Mouse (Mus musculus) myocyte (in vitro differentiated cells): ENCODE measurements around the gene Frmd8.

ENCODE experiments used
- MYOG ChIP-seq, 3 experiments: IDR thresholded peaks; one replicate each; pipeline ENCODE4 v1.6.1; 2011; ENCODE audit warnings: control low read depth in 2 of 3, low read depth in 2 of 3, mild to moderate bottlenecking in 2 of 3; ENCODE audit not compliant: insufficient read length in 2 of 3, control insufficient read depth in 1 of 3, insufficient read depth in 1 of 3
- POLR2A ChIP-seq: IDR thresholded peaks from one replicate; pipeline ENCODE4 v1.6.1; 2011; ENCODE audit warnings: low read depth, mild to moderate bottlenecking, control low read depth, moderate library complexity; ENCODE audit not compliant: insufficient read length
- TCF12 ChIP-seq: IDR thresholded peaks from one replicate; pipeline ENCODE4 v1.6.1; 2011; ENCODE audit warnings: mild to moderate bottlenecking, control low read depth; ENCODE audit not compliant: poor library complexity, insufficient read depth, severe bottlenecking

GRCm38 (mm10) chr19:5848032-5848825 is 26.8 kb downstream of the Frmd8 start:
- TF ChIP-seq TCF12 (no peak), MYOG (IDR thresholded peaks at IDR 0.05; ENCODE audit: control insufficient read depth in 1 of 3, insufficient read depth in 1 of 3, insufficient read length in 2 of 3, low read depth in 2 of 3) (no peak), POLR2A (peak; percentile 54)
